Mouse (Mus musculus): ENCODE results near the gene Slc1a7. TPM values are rescaled to one million over a fixed set of nuclear protein-coding genes. Genes with fewer than 3 reads are reported as not detected.

Slc1a7 gene
- polyA plus RNA-seq (2015; fragmentation: Nextera tagmentation; extraction: Ambion mirVana): 0.05 TPM in 1 of 2 replicates, not detected in the other

DNA sequence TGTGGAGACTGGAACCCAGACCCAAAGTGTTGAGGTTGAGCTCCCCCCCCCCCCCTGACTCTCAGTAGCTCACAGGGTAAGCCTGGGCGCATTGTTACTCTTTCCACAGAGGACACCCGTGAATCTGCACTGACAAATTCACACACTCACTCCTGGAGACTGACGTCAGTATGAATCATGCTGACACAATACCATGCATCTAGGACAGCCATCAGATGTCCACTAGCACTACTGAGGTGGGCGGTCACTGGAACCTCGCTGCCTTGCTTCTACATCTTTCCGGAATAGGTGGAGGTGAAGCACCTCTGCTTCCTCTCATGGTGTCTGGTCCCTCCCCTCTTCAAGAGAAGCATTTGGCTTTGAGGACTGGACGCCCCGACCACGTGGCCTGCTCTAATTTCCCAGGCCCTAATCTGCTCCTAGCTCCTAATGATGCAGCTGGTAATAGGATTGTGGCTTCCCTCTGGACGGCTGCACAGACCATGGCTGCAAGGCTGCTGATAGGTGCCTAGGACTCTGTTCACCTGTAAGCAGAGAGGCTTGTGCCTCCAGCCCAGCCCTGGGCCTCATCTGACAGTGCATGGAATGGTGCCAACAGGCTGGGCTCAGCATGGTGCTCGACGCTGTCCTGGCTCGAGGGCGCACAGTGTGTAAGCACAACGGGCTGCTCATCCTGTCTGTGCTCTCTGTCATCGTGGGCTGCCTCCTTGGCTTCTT lies at the start of gene Slc1a7:
TSS of gene Slc1a7 (plus strand) at position 367 of the 717 bp plus-strand sequence.
- no peaks in the 10 kb centered on the region for H3K9me3 ChIP-seq (replicated peaks; ENCODE audit: low read length)
- no peak within 1 kb of the TSS for H3K4me2 ChIP-seq (ENCODE audit: low read length)
- TF ChIP-seq CTCF (IDR thresholded peaks at IDR 0.05; ENCODE audit: low read depth): no peak
- no peak within 1 kb of the TSS for H3K27ac ChIP-seq
- no peaks in the 10 kb centered on the region for H3K27me3 ChIP-seq (ENCODE audit: insufficient read depth, low read length)
- no peaks in the 10 kb centered on the region for H3K4me1 ChIP-seq (replicated peaks; ENCODE audit: insufficient read depth, low read length)
- DNase-seq (ENCODE audit: low spot score): no peak
- no peak within 1 kb of the TSS for H3K9ac ChIP-seq (ENCODE audit: low read depth, low read length)
- 68% methylated on average over 16 of the region's 16 CpGs for WGBS
- H3K36me3 ChIP-seq (ENCODE audit: insufficient read depth, low read length): no peaks in the 10 kb centered on the region
- H3K4me3 ChIP-seq (replicated peaks; ENCODE audit: low read depth, low read length): no peak within 1 kb of the TSS
- ATAC-seq (replicated peaks; ENCODE audit: low FRiP score, low read depth): no peak; the same call in 1 of the 2 replicates

DNA sequence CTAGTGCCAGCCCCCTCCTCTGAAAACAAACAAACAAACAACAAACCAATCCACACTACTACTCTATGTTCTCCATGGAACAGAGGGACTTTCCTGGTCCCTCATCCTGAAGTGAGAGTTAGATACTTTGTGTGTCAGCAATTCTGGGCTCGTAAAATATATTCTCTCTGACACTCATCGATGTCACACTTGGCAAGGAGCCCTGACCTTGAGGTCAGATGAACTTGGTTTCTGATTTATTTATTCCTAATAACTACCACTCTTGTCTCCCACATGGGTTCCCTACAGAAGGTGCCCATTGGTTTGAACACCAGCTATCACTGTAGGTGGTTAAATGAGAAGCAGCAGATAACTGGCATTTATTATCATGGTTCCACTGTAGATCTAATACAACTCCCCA lies 47.8 kb upstream of the Slc1a7 start:
- Histone ChIP-seq H3K4me3 (replicated peaks; ENCODE audit: low read depth, low read length) (no peak overlapping the region), H3K4me1 (replicated peaks; ENCODE audit: insufficient read depth, low read length) (peaks cover 19% of the 10 kb centered on the region), H3K27me3 (ENCODE audit: insufficient read depth, low read length) (no peaks in the 10 kb centered on the region), H3K9me3 (replicated peaks; ENCODE audit: low read length) (no peaks in the 10 kb centered on the region), H3K36me3 (ENCODE audit: insufficient read depth, low read length) (no peaks in the 10 kb centered on the region), H3K27ac (no peak overlapping the region), H3K9ac (ENCODE audit: low read depth, low read length) (no peak overlapping the region), H3K4me2 (ENCODE audit: low read length) (no peak overlapping the region)
- WGBS: 73% methylated on average over 2 of the region's 2 CpGs
- ATAC-seq (replicated peaks; ENCODE audit: low FRiP score, low read depth) (no peak), DNase-seq (ENCODE audit: low spot score) (no peak)
- no peak for TF ChIP-seq CTCF (IDR thresholded peaks at IDR 0.05; ENCODE audit: low read depth)

DNA sequence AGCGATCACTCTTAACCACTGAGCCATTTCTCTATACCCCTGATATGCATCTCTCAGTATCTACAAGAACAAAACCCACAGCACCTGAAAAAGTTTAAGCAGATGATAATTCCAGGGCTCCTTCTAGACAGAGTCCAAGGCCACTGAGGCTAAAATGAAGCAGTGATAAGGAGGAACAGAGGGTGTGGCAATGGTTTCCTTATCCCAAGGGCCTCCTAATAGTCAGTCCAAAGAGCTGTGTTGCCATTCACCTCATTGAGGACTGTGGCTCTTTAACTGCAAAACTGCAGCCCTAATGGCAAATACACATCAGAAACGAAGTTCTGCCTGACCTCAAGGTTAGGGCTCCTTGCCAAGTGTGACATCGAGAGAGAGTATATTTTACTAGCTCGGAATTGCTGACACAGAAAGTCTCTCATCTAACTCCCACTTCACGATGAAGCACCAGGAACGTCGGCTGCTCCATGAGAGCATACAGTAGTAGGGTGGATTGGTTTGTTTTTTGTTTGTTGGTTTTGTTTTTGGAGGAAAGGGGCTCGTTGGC lies 46.9 kb upstream of the Slc1a7 start:
- no peaks in the 10 kb centered on the region for H3K27me3 ChIP-seq (ENCODE audit: insufficient read depth, low read length)
- H3K36me3 ChIP-seq (ENCODE audit: insufficient read depth, low read length): no peaks in the 10 kb centered on the region
- H3K4me1 ChIP-seq (replicated peaks; ENCODE audit: insufficient read depth, low read length): peaks cover 19% of the 10 kb centered on the region
- peak overlapping the region; percentile 32; the same call in 1 of the 2 replicates for H3K9ac ChIP-seq (ENCODE audit: low read depth, low read length)
- H3K4me2 ChIP-seq (ENCODE audit: low read length): peak overlapping the region; percentile 70; the same call in 1 of the 2 replicates
- DNase-seq (ENCODE audit: low spot score) (peak; percentile 66), ATAC-seq (replicated peaks; ENCODE audit: low FRiP score, low read depth) (no peak)
- H3K27ac ChIP-seq: peak overlapping the region; percentile 86; the same call in 1 of the 2 replicates
- no peaks in the 10 kb centered on the region for H3K9me3 ChIP-seq (replicated peaks; ENCODE audit: low read length)
- WGBS: 41% methylated on average over 8 of the region's 8 CpGs
- TF ChIP-seq CTCF (IDR thresholded peaks at IDR 0.05; ENCODE audit: low read depth): no peak
- no peak overlapping the region for H3K4me3 ChIP-seq (replicated peaks; ENCODE audit: low read depth, low read length)

DNA sequence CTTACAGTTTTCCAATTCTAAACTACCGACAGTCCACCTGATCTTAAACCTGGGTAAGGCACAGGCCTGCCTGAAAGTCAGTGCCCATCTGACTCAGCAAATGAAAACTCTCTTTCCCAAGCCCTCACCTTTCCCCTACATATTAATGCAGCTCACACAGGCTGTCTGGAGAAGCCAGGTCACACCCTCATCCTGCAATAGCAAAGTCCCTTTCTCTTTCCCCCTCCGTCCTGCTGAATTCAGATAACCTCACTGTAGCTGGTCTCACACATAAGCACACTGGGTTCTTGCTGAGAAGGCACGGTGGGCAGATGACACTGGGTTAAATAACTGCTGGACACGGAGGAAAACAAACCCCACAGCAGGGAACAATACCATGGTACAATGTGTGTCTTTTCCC lies 46.2 kb upstream of the Slc1a7 start:
- Histone ChIP-seq H3K4me2 (ENCODE audit: low read length) (peak overlapping the region; percentile 70), H3K27me3 (ENCODE audit: insufficient read depth, low read length) (no peaks in the 10 kb centered on the region), H3K9ac (ENCODE audit: low read depth, low read length) (peak overlapping the region; percentile 78; the same call in 1 of the 2 replicates), H3K9me3 (replicated peaks; ENCODE audit: low read length) (no peaks in the 10 kb centered on the region), H3K36me3 (ENCODE audit: insufficient read depth, low read length) (no peaks in the 10 kb centered on the region), H3K4me3 (replicated peaks; ENCODE audit: low read depth, low read length) (no peak overlapping the region), H3K4me1 (replicated peaks; ENCODE audit: insufficient read depth, low read length) (peaks cover 19% of the 10 kb centered on the region), H3K27ac (peak overlapping the region; percentile 86; the same call in 1 of the 2 replicates)
- no peak for TF ChIP-seq CTCF (IDR thresholded peaks at IDR 0.05; ENCODE audit: low read depth)
- DNase-seq (ENCODE audit: low spot score): peak; percentile 45
- ATAC-seq (replicated peaks; ENCODE audit: low FRiP score, low read depth): peak; percentile 64
- 41% methylated on average over 4 of the region's 4 CpGs for WGBS

DNA sequence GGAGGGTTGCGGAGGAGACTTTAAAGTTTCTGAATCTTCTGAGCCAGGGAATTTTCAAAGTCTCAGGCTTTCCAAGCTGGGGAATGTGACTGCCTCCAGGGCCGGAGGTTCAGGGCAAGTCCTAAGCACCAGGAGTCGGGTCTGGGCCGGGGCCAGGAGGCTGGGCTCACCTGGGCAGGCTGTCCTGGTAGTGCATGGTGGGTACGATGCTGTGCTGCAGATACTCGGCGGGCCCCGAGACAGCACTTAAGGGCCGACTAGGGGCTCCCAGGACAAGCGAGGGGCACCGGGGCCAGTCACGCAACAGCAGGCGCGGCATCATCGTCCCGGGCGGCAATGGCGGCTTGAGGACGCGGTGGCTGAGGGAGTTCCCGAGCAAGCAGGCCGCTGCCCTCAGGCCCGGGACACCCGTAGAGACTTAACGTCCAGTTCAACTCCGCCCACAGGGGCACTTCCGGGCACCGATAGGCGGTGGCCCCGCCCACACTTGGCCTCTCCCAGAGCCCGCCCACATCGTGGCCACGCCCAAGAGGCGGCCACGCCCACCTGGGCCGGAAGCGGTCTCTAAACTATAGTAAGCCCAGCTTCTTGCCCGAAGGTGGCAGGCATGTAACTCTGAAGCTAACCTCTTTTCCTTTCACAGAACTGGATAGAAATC lies 44.9 kb upstream of the Slc1a7 start, which contains the start of gene Cpt2:
TSS of gene Cpt2 (minus strand) at position 466 of the 658 bp plus-strand sequence.
- H3K36me3 ChIP-seq (ENCODE audit: insufficient read depth, low read length): no peaks in the 10 kb centered on the region
- peak within 1 kb of the TSS; percentile 69 for H3K4me3 ChIP-seq (replicated peaks; ENCODE audit: low read depth, low read length)
- no peaks in the 10 kb centered on the region for H3K27me3 ChIP-seq (ENCODE audit: insufficient read depth, low read length)
- peak; percentile 51 for TF ChIP-seq CTCF (IDR thresholded peaks at IDR 0.05; ENCODE audit: low read depth)
- WGBS: under 1% methylated on average over 38 of the region's 38 CpGs
- H3K4me1 ChIP-seq (replicated peaks; ENCODE audit: insufficient read depth, low read length): peaks cover 19% of the 10 kb centered on the region
- H3K9me3 ChIP-seq (replicated peaks; ENCODE audit: low read length): no peaks in the 10 kb centered on the region
- peak within 1 kb of the TSS; percentile 70 for H3K4me2 ChIP-seq (ENCODE audit: low read length)
- peak within 1 kb of the TSS; percentile 86 for H3K27ac ChIP-seq
- DNase-seq (ENCODE audit: low spot score): peak; percentile 98
- ATAC-seq (replicated peaks; ENCODE audit: low FRiP score, low read depth): peak; percentile 94
- H3K9ac ChIP-seq (ENCODE audit: low read depth, low read length): peak within 1 kb of the TSS; percentile 78

DNA sequence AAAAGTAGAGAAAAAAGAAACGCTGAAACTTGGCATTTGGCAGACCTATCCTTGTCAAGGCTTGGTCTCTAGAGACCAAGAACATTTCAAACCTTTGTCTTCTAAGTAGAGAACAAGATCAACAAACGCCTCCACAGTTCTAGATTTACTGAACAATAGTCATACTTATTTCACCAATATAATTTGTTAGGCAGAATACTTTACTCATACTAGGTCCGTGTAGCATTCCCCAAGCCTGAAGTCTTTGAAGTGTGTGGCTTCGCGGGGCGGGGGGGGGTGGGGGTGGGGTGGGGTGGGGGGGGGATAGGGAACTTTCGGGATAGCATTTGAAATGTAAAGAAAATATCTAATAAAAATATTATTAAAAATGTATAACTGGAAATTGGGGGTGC lies 44.3 kb upstream of the Slc1a7 start:
- H3K27me3 ChIP-seq (ENCODE audit: insufficient read depth, low read length): no peaks in the 10 kb centered on the region
- H3K9me3 ChIP-seq (replicated peaks; ENCODE audit: low read length): no peaks in the 10 kb centered on the region
- WGBS: 43% methylated on average over 7 of the region's 7 CpGs
- ATAC-seq (replicated peaks; ENCODE audit: low FRiP score, low read depth) (0 out of 2 replicates have a peak, but pooled peaks have one; percentile 4), DNase-seq (ENCODE audit: low spot score) (no peak)
- H3K4me2 ChIP-seq (ENCODE audit: low read length): peak overlapping the region; percentile 70
- no peaks in the 10 kb centered on the region for H3K36me3 ChIP-seq (ENCODE audit: insufficient read depth, low read length)
- H3K9ac ChIP-seq (ENCODE audit: low read depth, low read length): no peak overlapping the region
- H3K4me3 ChIP-seq (replicated peaks; ENCODE audit: low read depth, low read length): peak overlapping the region; percentile 69; the same call in 1 of the 2 replicates
- peaks cover 19% of the 10 kb centered on the region for H3K4me1 ChIP-seq (replicated peaks; ENCODE audit: insufficient read depth, low read length)
- no peak for TF ChIP-seq CTCF (IDR thresholded peaks at IDR 0.05; ENCODE audit: low read depth)
- H3K27ac ChIP-seq: no peak overlapping the region
